In genomic region chr12:111037241-111038180, GRCm38 (mm10) we compare ENCODE assay signal across 7 mouse cellular contexts. TPM values are rescaled to one million over a fixed set of nuclear protein-coding genes. Genes with fewer than 3 reads are reported as not detected.
DNase-seq lines count a peak whose midpoint lies in the region; ATAC-seq and TF ChIP-seq lines count a peak whose summit lies in the region.

No protein-coding gene starts in this region.

- no peak for TF ChIP-seq CTCF in ES-Bruce4 (IDR thresholded peaks at IDR 0.05; ENCODE audit: low read depth, low read length)
- TF ChIP-seq CTCF in stomach, postnatal 0 days (IDR thresholded peaks at IDR 0.05; ENCODE audit: low read depth), result no peak

- H3K27ac ChIP-seq in ES-Bruce4 (ENCODE audit: insufficient read depth, low read length) (no peak overlapping the region), macrophage (peak overlapping the region; percentile 87)
- peak overlapping the region; percentile 95 for H3K27ac ChIP-seq in heart, embryonic 16.5 days (ENCODE audit: low read length)
- peak overlapping the region; percentile 96 for H3K27ac ChIP-seq in stomach, postnatal 0 days (replicated peaks)

- H3K4me3 ChIP-seq in ES-Bruce4 (ENCODE audit: low read depth, low read length) (no peak overlapping the region), macrophage (ENCODE audit: inconsistent target) (peak overlapping the region; percentile 50; the same call in 1 of the 2 replicates)
- peak overlapping the region; percentile 94 for H3K4me3 ChIP-seq in heart, embryonic 16.5 days (ENCODE audit: low read length)
- H3K4me3 ChIP-seq in stomach, postnatal 0 days (ENCODE audit: low read depth, low read length), result peak overlapping the region; percentile 89

- TF ChIP-seq POLR2A in ES-Bruce4 (IDR thresholded peaks at IDR 0.05; ENCODE audit: insufficient read depth, low read length), result no peak

- H3K36me3 ChIP-seq in ES-Bruce4 (ENCODE audit: control insufficient read depth, insufficient read depth, low read length, poor library complexity, severe bottlenecking), result no peaks in the 10 kb centered on the region
- H3K36me3 ChIP-seq in heart, embryonic 16.5 days (ENCODE audit: control insufficient read depth, insufficient read depth), result no peaks in the 10 kb centered on the region
- H3K36me3 ChIP-seq in macrophage (ENCODE audit: inconsistent target), result no peaks in the 10 kb centered on the region
- H3K36me3 ChIP-seq in stomach, postnatal 0 days (ENCODE audit: control insufficient read depth, insufficient read depth, low read length), result no peaks in the 10 kb centered on the region

- H3K9ac ChIP-seq in ES-Bruce4 (ENCODE audit: low read depth, poor library complexity, severe bottlenecking), result peak overlapping the region; percentile 91
- H3K9ac ChIP-seq in heart, embryonic 16.5 days (ENCODE audit: low read length), result peak overlapping the region; percentile 78
- peak overlapping the region; percentile 83 for H3K9ac ChIP-seq in stomach, postnatal 0 days (ENCODE audit: low read length)

- TF ChIP-seq EP300 in ES-Bruce4 (IDR thresholded peaks at IDR 0.05; ENCODE audit: insufficient read depth, low read depth, low read length), result no peak
- no peak for TF ChIP-seq EP300 in stomach, postnatal 0 days (optimal IDR thresholded peaks at IDR 0.05)

- ATAC-seq in heart, embryonic 16.5 days (replicated peaks; ENCODE audit: extremely low read depth, insufficient read depth, low FRiP score), result no peak
- no peak for ATAC-seq in stomach, postnatal 0 days (ENCODE audit: low FRiP score, low TSS enrichment)

- no peaks in the 10 kb centered on the region for H3K9me3 ChIP-seq in ES-Bruce4 (replicated peaks; ENCODE audit: control insufficient read depth, insufficient read depth, low read length, poor library complexity, severe bottlenecking)
- H3K9me3 ChIP-seq in heart, embryonic 16.5 days (replicated peaks; ENCODE audit: control insufficient read depth, low read length), result no peaks in the 10 kb centered on the region
- H3K9me3 ChIP-seq in stomach, postnatal 0 days (ENCODE audit: control insufficient read depth, low read length), result no peaks in the 10 kb centered on the region

- 51% methylated on average over 18 of the region's 18 CpGs for WGBS in heart, embryonic 16.5 days
- WGBS in macrophage (ENCODE audit: missing documents), result 55% methylated on average over 18 of the region's 18 CpGs
- WGBS in stomach, postnatal 0 days, result 40% methylated on average over 18 of the region's 18 CpGs

- H3K4me2 ChIP-seq in heart, embryonic 16.5 days (ENCODE audit: low read depth, low read length), result peak overlapping the region; percentile 68
- H3K4me2 ChIP-seq in stomach, postnatal 0 days (replicated peaks; ENCODE audit: low read depth), result peak overlapping the region; percentile 97

- H3K4me1 ChIP-seq in ES-Bruce4 (ENCODE audit: control insufficient read depth, insufficient read depth, low read length), result peaks cover 3% of the 10 kb centered on the region
- H3K4me1 ChIP-seq in heart, embryonic 16.5 days (ENCODE audit: control insufficient read depth, insufficient read depth, low read length), result peaks cover 15% of the 10 kb centered on the region
- H3K4me1 ChIP-seq in stomach, postnatal 0 days (replicated peaks; ENCODE audit: control insufficient read depth, insufficient read depth), result no peaks in the 10 kb centered on the region

- peak; percentile 33 to 36 for DNase-seq in B cell, adult 2 months
- peak; percentile 58 for DNase-seq in embryo, embryonic 10.5 days (ENCODE audit: low spot score)
- DNase-seq in kidney, postnatal 10 days, result peak; percentile 67
- DNase-seq in stomach, postnatal 0 days (ENCODE audit: low spot score), result peak; percentile 60

- H3K79me2 ChIP-seq in macrophage (ENCODE audit: inconsistent target), result peaks cover 27% of the 10 kb centered on the region

- no peaks in the 10 kb centered on the region for H3K27me3 ChIP-seq in ES-Bruce4 (ENCODE audit: control insufficient read depth, insufficient read depth, low read length, poor library complexity, severe bottlenecking)
- H3K27me3 ChIP-seq in heart, embryonic 16.5 days (ENCODE audit: control insufficient read depth, insufficient read depth, low read length), result no peaks in the 10 kb centered on the region
- H3K27me3 ChIP-seq in stomach, postnatal 0 days (ENCODE audit: control insufficient read depth, insufficient read depth, low read length), result no peaks in the 10 kb centered on the region

RNA-seq across cellular contexts. Expression of gene Rcor1, which starts 1.6 kb away (rescaled TPM):
- polyA plus RNA-seq in ES-Bruce4 (2011; ENCODE audit: insufficient read depth, insufficient read length, low read depth, missing spikeins) (31.8 and 34.4 TPM in 2 replicates), macrophage (2018) (22.6 to 25.5 TPM (median 23.9 TPM) in 3 replicates)
- polyA plus RNA-seq in heart, embryonic 16.5 days (2015; fragmentation: Nextera tagmentation; extraction: Ambion mirVana), result 6.4 and 6.5 TPM in 2 replicates
- total RNA-seq in macrophage (2018; cell fraction: chromatin; rRNA removed), result 10 to 100 TPM; 10.2 to 46.2 (median 38.7) TPM
- total RNA-seq in macrophage (2018; cell fraction: cytosol; rRNA removed), result 10 to 100 TPM; 20.2 to 42.9 (median 30.3) TPM
- total RNA-seq in macrophage (2018; cell fraction: nucleus; rRNA removed), result 10 to 100 TPM; 18.4 to 63.4 (median 41.9) TPM
- polyA plus RNA-seq in stomach, postnatal 0 days (2015; fragmentation: Nextera tagmentation; extraction: Ambion mirVana), result 7.9 and 10.5 TPM in 2 replicates

RNA-seq across cellular contexts. Expression of gene Ankrd9, which starts 58.7 kb away (rescaled TPM):
- 4.3 and 4.9 TPM in 2 replicates for polyA plus RNA-seq in ES-Bruce4 (2011; ENCODE audit: insufficient read depth, insufficient read length, low read depth, missing spikeins)
- 19.3 and 22.0 TPM in 2 replicates for polyA plus RNA-seq in heart, embryonic 16.5 days (2015; fragmentation: Nextera tagmentation; extraction: Ambion mirVana)
- total RNA-seq in macrophage (2018; cell fraction: chromatin; rRNA removed), result 1 to 10 TPM in 17 of 26 experiments, under 1 TPM in 9; 0.30 to 5.8 (median 1.7) TPM
- 1 to 10 TPM in 22 of 26 experiments, under 1 TPM in 4; 0.83 to 3.3 (median 1.9) TPM for total RNA-seq in macrophage (2018; cell fraction: cytosol; rRNA removed)
- total RNA-seq in macrophage (2018; cell fraction: nucleus; rRNA removed), result 1 to 10 TPM in 23 of 26 experiments, under 1 TPM in 3; 0.87 to 9.1 (median 1.8) TPM
- polyA plus RNA-seq in macrophage (2018), result 0.77 to 4.1 TPM (median 2.4 TPM) in 3 replicates
- polyA plus RNA-seq in stomach, postnatal 0 days (2015; fragmentation: Nextera tagmentation; extraction: Ambion mirVana), result 25.1 and 25.9 TPM in 2 replicates
